Mouse (Mus musculus) MN1 (cell line): ENCODE results near the gene Cdiptos.

Experiments
- DNase-seq: peaks from one replicate; pipeline ENCODE4 v3.0.0-alpha.2; 2016; ENCODE audit warnings: low spot score

Gene Cdiptos

DNA sequence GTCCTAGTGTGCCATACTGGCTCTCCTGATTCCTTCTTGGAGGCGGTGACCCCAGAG lies 177 bp downstream of the Cdiptos start, which contains the start of gene Cdipt:
TSS of gene Cdipt (plus strand) at position 22 of the 57 bp plus-strand sequence.
- DNase-seq, result no peak

DNA sequence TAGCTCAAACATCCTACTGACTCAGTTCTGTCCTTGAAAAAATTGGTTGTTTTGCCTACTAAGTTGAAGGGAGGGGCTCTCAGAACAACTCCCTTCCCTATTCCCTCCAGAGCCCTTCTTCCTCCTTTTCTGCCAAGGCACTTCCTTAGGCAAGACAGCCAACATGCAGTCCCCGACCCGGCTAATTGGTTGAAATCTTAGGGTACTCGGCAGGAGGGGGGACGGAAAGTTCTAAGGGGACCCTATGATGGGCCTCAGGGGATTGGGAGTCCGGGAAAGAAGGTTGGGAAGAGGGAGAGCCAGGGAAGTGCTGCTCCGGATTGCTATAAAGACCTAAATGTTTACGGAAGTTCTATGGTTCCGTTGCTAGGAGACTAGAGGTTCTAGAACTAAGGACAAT lies 405 bp downstream of the Cdiptos start:
- DNase-seq, result no peak

DNA sequence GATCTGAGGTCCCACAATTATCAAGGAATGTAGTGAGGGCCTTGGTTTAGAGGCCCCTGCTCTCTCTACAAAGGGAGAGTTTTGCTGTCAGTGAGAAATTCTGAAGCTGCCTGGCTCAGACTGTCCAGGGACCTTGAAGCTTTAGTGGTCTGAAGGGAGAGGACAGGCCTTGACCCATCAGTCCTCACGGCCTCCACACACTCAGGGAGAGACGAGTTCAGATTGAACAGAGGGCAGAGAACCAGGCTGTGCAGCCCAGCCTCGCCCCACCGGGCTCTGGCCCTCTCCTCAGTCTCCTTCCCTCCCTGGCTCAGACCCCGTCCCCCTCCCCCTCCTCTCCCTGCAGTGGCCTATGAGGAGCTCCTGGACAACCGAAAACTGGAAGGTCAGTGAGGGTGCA lies 8.5 kb downstream of the Cdiptos start:
- DNase-seq, result no peak

DNA sequence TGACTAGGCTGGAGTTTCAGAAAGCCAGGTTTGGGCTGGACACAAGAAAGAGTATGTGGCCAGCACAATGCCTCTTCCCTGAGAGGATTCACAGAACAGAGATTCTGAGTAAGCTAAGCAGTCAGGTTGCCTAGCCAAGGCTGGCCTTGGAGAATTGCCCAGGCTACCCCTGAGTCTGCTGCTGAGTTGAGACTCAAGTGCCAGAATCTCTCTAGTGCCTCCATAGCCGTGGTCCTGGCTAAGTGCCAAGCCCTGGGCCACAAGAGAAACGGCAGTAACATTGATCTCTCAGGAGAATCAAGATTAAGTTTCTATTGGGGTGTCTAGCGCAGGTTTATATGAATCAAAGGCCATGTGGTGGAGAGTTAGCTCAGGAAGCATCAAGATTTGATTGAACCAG lies 10.3 kb downstream of the Cdiptos start:
- DNase-seq, result no peak

DNA sequence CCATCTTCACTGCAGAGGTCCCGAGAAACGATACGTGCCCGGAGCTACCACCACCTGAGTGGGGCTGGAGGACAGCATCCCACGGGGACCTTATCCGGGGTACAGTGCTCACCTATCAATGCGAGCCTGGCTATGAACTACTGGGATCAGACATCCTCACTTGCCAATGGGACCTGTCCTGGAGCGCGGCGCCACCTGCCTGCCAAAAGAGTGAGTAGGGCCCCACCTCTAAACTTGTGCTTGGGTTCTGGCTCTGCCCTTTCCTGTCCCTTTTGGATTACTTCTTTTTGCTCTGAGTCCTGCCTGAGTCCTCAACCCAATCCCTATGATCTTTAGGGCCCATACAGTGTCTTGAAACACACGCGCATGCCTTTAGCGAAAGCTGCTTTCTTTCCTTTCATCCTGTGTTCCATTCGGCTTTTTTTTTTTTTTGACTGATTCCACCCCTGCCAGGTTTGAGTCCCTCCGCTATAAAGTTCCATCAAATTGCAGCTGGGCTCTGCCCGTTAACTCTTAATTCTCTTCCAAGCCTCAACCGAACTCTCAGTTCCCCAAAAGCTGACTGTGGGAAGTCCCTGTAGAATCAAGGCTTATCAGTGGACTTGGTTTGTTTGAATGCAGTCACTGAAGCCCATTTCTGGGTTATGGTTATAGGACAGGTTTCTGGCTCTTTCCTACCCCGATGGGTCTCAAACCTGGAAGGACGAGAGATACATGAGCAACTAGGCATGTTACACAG lies 12.2 kb downstream of the Cdiptos start:
- DNase-seq, result no peak

DNA sequence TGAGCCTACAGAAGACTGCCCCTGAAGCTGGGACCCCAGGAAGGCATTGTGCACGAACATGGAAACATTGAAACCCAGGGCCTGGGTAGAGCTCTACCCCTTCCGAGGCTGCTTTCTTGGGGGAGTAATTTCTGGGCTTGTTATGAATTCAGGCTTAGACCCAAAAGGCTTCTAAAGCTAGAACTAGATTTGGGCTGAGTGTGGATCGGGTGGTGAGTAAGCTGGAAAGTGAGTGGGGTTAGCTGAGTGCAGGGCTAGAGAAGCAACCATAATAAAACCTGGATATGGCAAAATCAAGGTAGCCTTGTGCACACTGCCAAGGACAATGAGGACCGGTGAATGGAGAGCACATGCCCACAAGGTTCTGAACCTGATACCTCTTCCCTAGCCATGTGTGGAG lies 13.9 kb downstream of the Cdiptos start:
- DNase-seq, result no peak

DNA sequence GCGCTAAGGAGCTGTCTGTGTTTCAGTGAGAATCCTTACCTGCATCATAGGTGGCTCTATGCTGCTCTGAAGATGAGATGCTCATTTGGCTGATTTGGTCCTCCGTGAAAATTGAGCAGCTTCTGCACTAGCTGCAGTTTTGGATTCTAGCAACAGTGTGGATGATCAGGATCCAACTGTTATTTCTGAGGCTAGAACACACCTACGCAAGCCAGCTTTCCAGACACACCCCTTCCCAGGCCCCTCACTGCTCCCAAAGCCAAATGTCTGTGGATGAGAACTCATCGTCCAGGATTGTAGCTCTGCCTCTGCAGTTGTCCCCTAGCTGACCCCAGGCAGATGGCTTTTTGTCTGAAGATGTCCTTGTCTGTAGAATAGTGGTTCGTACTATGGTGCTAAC lies 14.8 kb downstream of the Cdiptos start:
- DNase-seq, result no peak

DNA sequence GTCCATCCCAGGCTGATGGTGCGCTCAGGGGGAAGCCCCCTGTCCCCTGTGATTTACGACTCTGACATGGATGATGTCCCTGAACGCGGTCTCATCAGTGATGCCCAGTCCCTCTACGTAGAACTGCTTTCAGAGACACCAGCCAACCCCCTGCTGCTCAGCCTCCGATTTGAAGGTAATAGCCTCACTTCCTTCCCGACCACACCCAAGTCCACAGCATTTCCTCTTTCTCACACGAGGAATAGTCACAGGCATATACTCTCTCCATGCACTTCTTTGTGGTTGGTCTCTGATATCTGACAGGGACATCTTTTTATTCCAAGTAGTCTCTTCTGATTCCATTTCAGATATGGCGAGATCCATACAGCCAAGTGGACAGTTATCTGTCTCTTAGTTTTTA lies 16.1 kb downstream of the Cdiptos start:
- DNase-seq, result no peak

DNA sequence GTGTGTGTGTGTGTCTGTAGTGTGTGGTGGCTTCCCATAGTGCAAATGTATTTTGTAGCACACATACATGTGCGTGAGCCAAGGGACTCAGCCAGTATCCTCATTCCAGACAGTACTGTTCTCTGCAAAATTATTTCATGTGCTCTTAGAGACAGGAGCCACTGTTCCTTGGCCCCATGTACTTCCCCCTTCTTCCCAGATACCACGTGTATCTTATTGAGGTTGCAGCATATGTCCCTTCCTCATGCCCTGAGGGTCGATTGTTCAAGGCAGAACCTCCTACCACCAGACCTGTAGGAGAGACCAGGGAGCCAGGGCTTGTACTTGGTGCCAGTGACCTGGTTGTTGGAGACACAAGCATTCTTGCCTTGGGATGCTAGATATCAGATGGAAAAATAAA lies 20.8 kb downstream of the Cdiptos start:
- no peak for DNase-seq

DNA sequence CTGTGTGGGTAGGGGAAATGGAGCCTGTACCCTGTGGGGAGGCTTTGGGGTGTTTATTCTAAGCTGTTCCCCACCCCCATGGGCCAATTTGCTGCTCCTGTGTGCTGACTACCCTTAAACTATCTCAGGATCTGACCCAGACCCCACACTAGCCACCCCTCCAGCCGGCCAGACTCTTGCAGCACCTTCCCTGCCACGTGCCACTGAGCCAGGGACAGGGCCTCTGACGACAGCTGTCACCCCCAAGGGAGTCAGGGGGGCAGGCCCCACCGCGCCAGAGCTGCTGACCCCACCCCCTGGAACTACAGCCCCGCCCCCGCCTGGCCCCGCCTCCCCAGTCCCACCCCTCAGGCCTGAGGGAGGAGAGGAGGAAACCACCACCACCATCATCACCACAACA lies 23.3 kb downstream of the Cdiptos start:
- DNase-seq, result no peak

DNA sequence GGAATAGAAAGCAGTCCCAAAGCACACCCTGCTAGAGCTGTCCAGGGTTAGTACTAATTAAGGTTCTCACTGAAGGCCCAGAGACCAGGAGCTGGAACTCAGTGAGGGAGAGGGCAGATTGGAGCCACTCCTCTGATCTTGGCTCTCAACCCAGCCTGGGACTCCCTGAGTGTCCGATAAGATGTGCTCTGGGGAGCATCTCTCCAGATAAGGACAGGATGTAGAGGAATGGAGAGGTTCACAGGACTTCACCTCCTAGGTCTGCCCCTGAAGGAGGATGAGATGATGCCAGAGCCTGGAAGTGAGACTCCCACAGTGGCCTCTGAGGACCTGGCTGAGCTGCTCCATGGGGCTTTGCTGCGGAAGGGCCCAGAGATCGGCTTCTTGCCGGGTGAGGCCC lies 24.2 kb downstream of the Cdiptos start:
- DNase-seq, result peak; percentile 39

DNA sequence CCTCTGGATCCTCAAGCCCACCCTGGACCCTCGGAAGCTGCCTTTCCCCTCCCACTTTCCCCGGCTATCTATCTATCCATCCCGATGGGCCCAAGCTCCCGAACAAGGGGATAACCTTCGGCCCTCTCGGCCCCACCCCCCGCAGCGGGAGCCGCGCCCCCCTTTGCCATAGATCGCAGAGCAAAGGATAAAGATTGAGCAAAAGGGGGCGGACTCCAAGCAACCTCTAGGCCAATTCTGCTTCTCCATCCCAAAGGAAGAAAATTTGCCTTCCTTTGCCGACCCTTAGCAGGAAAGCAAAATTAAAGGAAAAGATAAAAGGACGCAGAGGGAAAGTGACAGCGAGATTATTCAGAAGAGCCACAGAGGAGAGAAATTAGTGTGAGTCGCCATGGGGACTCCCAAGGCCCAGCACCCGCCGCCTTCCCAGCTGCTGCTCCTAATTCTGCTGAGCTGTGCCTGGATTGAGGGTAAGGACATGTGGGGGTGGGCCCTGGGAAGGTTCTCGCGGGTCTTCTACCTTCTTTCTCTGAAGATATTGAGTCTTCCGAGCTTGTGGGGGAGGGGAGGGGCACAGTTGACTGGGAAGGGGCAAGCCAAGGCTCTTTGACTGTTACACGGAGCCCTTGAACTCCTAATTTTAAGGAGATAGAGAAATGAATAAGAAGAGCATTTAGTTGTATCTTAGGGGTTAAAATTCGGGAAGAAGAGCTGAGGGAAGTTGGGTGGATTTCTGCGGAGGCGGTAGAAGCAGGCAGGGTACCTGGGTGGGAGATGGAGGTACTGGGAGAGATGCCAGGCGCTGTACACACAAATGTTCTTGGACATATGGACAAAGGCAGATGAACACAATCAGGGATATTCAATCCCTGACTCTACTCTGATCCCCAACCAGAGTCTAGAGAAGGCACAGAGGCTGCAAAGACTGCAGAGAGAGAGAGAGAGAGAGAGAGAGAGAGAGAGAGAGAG lies 25.0 kb downstream of the Cdiptos start:
- DNase-seq, result peak; percentile 75

DNA sequence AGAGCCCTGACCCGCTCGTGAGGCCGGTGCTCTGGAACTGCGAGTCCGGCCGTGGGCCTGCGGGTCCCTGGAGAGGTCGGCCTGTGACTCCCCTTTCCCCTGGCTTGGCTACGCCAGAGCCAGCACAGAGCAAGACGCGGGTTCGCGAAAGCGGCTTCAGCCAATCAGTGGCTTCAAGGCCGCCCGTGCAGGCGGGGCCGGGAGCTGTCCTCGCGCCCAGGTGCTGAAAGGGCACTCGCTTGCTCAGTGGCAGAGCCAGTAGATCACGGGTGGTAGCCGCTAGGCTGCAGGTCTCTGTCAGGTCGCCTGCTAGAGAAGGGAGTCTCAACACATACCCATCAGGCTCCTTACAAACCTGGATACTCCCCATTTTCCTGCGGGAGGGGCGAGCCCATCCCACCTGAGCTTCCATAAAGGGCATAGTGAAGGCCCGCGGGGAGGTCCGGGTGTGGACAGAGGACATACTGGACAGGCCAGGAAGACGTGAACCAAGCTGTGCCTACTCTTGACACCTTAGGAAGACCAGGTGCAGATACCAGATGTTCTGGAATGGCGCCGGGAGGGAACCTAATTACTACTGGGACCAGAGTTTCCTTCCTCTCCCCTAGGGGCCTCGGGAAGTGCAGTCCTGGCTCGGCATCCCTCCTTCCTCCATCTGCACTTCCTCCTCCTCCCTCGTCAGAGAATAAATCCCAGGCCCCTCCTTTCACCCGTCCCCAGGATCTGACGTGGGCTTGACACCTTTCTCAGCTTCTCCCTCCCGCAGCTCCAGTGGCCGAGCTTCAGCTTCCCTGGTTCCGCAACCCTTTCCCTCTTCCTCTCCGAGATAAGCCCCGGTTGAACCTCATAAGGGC lies 25.9 kb downstream of the Cdiptos start, which contains the start of gene Sez6l2:
TSS of gene Sez6l2 (plus strand) at position 771 of the 854 bp plus-strand sequence.
- peak; percentile 91 for DNase-seq

DNA sequence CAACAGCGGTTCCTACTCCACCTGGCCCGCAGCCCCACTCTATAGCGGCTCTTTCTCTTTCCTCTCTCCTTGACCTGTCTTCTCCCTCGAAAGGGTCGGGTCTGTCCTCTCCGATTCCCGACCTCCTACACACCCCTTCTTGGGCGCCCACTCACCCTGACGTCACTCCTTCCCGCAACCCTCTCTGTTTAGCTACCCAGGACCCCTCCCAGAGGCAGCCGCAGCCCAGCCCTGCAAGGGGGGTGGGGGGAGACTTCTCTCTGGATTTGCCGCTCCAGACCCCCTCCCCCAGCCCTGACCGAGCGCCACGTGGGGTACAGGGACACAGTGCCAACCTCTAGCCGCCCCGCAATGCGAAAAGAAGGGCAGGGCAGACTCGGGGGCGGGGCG lies 26.5 kb downstream of the Cdiptos start, which contains the start of gene Asphd1:
TSS of gene Asphd1 (minus strand) at position 180 of the 390 bp plus-strand sequence.
- DNase-seq, result no peak

DNA sequence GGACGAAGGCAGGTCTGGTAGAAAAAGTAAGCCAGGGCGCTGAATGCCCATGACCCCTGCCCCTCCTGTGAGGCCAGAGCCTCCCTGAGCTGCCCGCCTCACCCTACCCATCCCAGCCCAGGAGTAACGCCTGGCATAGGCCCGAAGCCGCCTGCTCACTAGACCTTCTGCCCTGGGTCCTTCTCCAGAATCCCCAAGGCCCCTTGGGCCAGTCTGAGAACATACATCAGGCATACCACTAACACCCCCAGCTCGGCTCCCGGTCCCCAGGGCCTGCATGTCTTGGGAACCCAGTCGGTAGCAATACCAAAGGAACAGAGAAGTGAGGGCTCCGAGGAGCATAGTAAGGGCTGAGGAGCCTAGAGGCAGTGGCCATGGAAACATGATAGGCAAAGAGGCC lies 27.3 kb downstream of the Cdiptos start:
- DNase-seq, result no peak

DNA sequence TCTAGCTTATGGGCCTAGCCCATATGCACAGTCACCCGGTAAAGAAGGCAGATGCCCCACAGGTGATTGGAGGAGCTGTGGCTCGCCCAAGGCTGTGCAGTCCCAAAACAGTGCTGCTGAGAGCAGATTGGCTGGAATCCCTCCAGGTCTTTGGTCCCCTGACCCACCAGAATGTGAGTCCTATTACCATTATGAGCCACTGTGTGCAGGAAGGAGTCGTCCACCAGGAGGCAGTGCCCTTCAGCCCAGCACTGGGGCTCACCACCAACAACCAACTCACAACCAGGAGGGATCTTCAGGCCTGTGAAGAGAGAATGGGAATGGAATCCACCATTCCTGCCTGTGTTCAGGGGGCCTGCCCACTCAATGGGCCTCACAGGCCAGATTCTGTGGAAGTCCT lies 29.4 kb downstream of the Cdiptos start:
- DNase-seq, result peak; percentile 62

DNA sequence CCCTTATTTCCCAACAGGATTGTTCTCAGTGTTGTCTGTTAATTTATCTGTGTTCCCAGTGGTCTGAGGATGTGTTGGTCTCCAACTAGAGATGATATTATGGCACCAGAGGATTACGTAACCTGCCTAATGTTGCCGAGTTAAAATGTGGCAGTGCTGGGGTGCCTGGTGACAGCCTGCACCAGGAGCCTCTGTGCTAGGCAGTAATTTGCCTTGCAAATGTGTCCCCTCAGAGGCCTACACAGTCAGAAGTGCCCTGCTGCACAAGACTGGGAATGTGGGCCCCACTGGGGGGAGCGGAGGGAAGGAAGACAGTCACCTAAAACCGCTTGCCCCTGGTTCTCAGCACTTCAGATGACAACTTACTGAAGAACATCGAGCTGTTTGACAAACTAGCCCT lies 34.1 kb downstream of the Cdiptos start:
- DNase-seq, result no peak

DNA sequence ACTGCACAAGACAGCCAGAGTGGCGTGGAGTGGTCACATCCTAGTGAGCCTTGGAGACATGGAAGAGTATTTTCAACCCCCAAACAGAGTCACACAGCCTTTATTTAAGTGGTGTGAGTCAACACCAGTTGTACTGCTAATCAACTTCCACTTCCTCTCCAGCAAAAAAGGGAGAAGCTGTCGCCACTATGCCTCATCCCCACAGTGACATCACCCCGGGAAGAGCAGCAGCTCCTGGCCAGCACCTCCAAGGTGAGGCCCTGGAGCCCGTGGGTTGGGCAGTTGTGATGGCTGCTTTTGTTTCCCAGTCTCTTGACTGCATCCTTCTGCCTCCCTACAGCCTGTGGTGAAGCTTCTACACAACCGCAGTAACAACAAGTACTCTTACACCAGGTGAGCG lies 34.7 kb downstream of the Cdiptos start:
- peak; percentile 58 for DNase-seq

DNA sequence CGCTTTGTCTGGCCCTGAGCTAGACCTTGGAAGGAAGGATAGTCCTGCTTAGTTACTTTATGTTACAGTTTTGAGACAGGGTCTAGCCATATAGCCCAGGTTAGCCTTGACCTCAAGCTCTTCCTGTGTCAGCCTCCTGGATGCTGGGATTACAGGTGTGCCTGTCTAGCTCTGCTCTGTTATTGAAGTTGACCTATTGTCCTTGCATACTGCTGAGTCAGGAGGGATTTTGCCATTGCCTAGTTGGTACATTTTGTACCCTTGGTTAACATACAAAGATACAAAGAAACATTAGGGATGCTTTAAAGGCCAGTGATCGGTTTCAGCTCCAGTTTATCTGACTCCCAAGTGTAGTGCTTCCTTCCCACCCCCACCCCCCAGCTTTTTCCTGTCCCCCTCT lies 43.2 kb downstream of the Cdiptos start:
- no peak for DNase-seq

DNA sequence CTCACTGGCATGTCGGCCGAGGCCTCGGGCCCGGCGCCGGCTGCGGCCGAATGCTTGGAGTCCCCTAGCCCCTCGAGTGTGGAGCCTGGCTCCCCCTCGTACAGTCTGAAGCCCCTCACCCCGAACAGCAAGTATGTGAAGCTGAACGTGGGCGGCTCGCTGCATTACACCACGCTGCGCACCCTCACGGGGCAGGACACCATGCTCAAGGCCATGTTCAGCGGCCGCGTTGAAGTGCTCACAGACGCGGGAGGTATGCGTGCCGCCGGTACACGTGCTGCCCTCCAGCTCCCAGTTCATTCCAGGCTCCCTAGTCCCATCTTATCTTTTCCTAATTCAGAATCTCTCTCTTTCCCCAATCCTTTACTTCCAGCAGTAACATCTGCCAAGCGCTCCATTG lies 46.9 kb downstream of the Cdiptos start:
- no peak for DNase-seq

DNA sequence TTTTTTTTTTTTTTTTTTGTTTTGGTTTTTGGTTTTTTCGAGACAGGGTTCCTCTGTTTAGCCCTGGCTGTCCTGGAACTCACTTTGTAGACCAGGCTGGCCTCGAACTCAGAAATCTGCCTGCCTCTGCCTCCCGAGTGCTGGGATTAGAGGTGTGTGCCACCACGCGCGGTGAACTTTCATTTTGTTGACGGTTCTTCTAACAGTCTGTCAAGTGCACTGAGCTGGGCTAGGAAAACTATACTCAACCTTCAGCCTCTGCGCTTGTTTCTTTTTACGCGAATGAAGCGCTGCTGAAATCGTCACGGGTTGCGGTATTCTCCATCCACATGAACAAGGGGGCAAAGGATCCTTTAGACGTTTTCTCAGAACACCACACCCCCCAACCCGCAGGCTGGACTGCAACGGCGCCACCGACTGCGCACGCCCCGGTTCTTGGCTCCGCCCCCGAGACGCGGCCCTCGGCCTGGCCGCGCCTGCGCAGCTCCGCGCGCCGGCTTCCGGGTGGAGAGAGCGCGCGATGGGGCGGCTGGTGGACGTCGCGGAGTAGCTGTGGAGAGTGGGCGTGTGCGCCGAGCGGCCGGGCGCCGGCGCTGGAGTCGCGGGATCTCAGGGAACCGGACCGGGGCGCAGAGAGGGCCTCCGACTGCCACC lies 47.4 kb downstream of the Cdiptos start, which contains the start of gene Kctd13:
TSS of gene Kctd13 (plus strand) at position 496 of the 654 bp plus-strand sequence.
- peak; percentile 97 for DNase-seq

DNA sequence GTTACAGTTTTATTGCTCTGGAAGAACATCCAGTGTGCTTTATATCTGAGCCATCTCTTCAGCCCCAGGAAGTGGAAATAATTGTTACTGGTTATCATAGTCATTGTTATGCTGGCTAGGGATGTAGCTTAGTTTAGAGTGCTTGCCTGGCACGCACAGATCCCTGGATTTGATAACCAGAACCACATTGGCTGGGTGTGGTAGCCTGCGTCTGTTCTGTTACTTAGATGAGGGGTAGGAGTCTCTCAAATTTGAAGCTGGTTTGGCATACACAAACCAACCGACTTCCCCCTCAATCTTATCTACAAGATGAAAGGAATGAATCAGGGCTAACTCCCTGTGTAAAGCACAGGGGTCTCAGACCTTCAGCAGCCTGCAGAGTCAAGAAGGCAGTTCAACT lies 49.6 kb downstream of the Cdiptos start:
- peak; percentile 53 for DNase-seq
